Mouse (Mus musculus) G1E (cell line): ENCODE data around the gene Arrdc5.

Source experiments
- CTCF ChIP-seq: IDR thresholded peaks from 2 replicates; pipeline ENCODE4 v1.5.1; 2012; ENCODE audit warnings: low read depth, low read length, inconsistent platforms, mixed read lengths
- GATA1 ChIP-seq: IDR thresholded peaks from 2 replicates; pipeline ENCODE4 v1.6.1; 2012; ENCODE audit warnings: borderline replicate concordance, low read length, inconsistent platforms, mixed read lengths

DNA sequence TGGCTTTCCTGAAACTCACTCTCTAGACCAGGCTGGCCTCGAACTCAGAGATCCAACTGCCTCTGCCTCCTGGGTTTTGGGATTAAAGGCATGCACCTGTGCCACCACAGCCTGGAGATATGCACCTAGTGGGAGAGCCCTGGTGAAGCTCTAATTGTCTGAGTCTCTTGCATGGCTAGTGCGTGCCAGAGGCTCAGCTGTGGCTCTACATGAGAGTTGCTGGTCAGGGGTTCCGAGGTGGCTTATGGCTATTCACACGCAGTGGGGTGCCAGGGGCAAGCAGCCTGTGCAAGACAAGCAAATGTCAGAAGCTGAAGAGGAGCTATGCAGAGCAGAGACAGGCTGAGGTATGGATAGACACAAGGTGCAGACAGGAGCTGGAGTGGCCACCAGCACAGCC, 45.4 kb downstream of the Arrdc5 start:
- no peak for TF ChIP-seq CTCF
- TF ChIP-seq GATA1, result no peak
